Mouse (Mus musculus): Measurements from ENCODE around the gene Neurl2. TPM values are rescaled to one million over a fixed set of nuclear protein-coding genes. Genes with fewer than 3 reads are reported as not detected.
A peak's percentile ranks its signal among the peaks of the same experiment; 100 is the strongest.
"Not testable (repeated sequence)": the region's sequence is repeated elsewhere in the genome, so short reads cannot be mapped to it uniquely, and the experiment has no call there.

The Neurl2 gene
- 3.9 and 5.8 TPM in 2 replicates for polyA plus RNA-seq (2014; fragmentation: Nextera tagmentation; extraction: Ambion mirVana)

GRCm38 (mm10) chr2:164833314-164833959 is at the start of gene Neurl2:
Gene Neurl2 (minus strand): TSS chr2:164833456.
- no peaks in the 10 kb centered on the region for H3K9me3 ChIP-seq (replicated peaks; ENCODE audit: control insufficient read depth, low read length)
- peaks cover 17% of the 10 kb centered on the region for H3K36me3 ChIP-seq (ENCODE audit: control insufficient read depth, insufficient read depth, low read length)
- no peaks in the 10 kb centered on the region for H3K27me3 ChIP-seq (replicated peaks; ENCODE audit: control insufficient read depth, insufficient read depth, low read length)
- H3K4me2 ChIP-seq (ENCODE audit: low read length): peak within 1 kb of the TSS; percentile 100
- ATAC-seq: peak; percentile 72
- peaks cover 11% of the 10 kb centered on the region for H3K4me1 ChIP-seq (ENCODE audit: control insufficient read depth, insufficient read depth, low read length)
- peak within 1 kb of the TSS; percentile 78 for H3K9ac ChIP-seq (ENCODE audit: low read length)
- under 1% methylated on average over 31 of the region's 31 CpGs for WGBS
- peak within 1 kb of the TSS; percentile 72 for H3K4me3 ChIP-seq (ENCODE audit: low read depth, low read length)
- DNase-seq (ENCODE audit: low spot score): peak; percentile 97
- peak within 1 kb of the TSS; percentile 44 for H3K27ac ChIP-seq (ENCODE audit: low read depth, low read length)

DNA sequence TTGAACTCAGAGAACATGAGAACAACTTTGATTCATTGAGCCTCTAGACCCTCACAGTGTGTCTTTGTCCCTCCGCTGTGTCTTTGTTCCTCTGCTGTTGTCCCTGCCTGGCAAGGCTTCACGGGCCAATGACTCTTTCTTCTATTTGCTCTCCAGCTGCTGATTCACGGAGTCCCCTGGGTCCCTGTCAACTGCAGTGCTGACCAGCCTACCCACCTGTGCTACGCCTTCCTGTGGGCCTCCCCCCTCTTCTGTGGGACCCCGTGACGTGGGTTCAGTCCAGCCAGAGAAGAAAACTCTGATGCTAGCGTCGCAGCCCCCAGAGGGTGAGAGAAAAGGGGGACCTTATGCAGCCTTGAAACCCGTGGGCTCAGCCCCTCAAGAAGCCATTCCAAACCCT is 49.4 kb upstream of the Neurl2 start:
- no peak overlapping the region for H3K4me2 ChIP-seq (ENCODE audit: low read length)
- H3K4me3 ChIP-seq (ENCODE audit: low read depth, low read length): no peak overlapping the region
- H3K9ac ChIP-seq (ENCODE audit: low read length): no peak overlapping the region
- ATAC-seq (no peak), DNase-seq (ENCODE audit: low spot score) (no peak)
- no peaks in the 10 kb centered on the region for H3K9me3 ChIP-seq (replicated peaks; ENCODE audit: control insufficient read depth, low read length)
- H3K36me3 ChIP-seq (ENCODE audit: control insufficient read depth, insufficient read depth, low read length): peaks cover 50% of the 10 kb centered on the region
- H3K27ac ChIP-seq (ENCODE audit: low read depth, low read length): no peak overlapping the region
- H3K4me1 ChIP-seq (ENCODE audit: control insufficient read depth, insufficient read depth, low read length): peaks cover 14% of the 10 kb centered on the region
- WGBS: 33% methylated on average over 9 of the region's 9 CpGs
- H3K27me3 ChIP-seq (replicated peaks; ENCODE audit: control insufficient read depth, insufficient read depth, low read length): no peaks in the 10 kb centered on the region

DNA sequence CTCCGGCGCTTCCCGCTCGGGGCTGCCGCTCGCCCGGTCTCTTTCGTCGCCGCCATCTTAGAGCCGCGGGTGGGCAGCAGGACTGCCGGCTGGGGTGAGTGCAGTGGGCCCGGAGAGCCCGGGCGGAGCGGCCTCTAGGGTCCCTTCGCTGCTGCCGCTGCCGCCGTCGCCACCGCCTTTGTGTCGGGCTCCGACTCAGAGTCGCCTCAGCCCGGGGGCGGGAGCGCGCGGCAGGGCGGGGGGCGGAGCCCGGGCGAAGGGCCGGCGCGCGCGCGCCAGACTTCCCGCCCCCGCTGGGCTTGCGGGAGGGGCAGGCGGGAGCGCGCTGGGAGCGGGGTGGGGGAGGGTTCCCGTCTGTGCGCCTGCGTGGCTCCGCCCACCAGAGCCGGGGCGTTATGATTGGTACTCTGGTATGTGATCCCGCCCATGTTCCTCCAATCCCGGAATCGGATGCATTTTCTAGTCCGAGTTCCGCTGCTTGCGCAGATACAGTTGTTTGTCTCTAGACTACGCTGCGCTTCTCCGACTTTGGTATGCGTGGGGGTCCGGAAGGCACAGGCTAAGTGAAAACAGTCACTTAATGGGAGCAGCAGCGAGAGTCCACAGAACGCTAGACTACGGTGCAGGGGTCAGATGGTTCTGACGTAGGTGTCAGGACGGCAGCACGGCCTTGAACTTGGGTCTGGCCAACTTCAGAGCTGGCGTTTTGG is 46.5 kb upstream of the Neurl2 start:
- peak overlapping the region; percentile 100 for H3K9ac ChIP-seq (ENCODE audit: low read length)
- H3K4me1 ChIP-seq (ENCODE audit: control insufficient read depth, insufficient read depth, low read length): peaks cover 12% of the 10 kb centered on the region
- H3K27me3 ChIP-seq (replicated peaks; ENCODE audit: control insufficient read depth, insufficient read depth, low read length): no peaks in the 10 kb centered on the region
- no peaks in the 10 kb centered on the region for H3K9me3 ChIP-seq (replicated peaks; ENCODE audit: control insufficient read depth, low read length)
- peak overlapping the region; percentile 100 for H3K27ac ChIP-seq (ENCODE audit: low read depth, low read length)
- DNase-seq (ENCODE audit: low spot score) (peak; percentile 98), ATAC-seq (peak; percentile 92)
- H3K4me3 ChIP-seq (ENCODE audit: low read depth, low read length): peak overlapping the region; percentile 97
- H3K36me3 ChIP-seq (ENCODE audit: control insufficient read depth, insufficient read depth, low read length): peaks cover 21% of the 10 kb centered on the region
- under 1% methylated on average over 38 of the region's 72 CpGs for whole genome bisulfite sequencing
- peak overlapping the region; percentile 95 for H3K4me2 ChIP-seq (ENCODE audit: low read length)

DNA sequence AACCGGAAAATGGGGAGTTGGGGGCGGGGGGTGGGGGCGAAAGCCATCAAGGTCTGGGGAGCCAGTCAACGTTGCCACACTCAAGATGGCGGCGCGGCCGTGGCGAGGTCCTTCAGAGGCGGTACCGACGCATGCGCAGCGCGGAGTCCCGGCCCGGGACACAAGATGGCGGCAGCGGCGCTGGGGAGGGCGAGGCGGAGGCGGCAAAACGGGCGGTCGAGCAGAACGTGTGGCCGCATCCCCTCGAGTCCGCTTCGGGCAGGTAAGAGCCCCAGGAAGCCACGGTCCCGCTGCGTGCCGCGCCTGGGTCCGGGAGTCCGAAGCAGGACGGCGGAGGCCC is 45.9 kb upstream of the Neurl2 start, which contains the start of gene Pcif1:
TSS of gene Pcif1 (plus strand) at position 77 of the 340 bp plus-strand sequence.
- H3K27me3 ChIP-seq (replicated peaks; ENCODE audit: control insufficient read depth, insufficient read depth, low read length): no peaks in the 10 kb centered on the region
- peak within 1 kb of the TSS; percentile 100 for H3K9ac ChIP-seq (ENCODE audit: low read length)
- WGBS: under 1% methylated on average over 28 of the region's 40 CpGs
- no peaks in the 10 kb centered on the region for H3K9me3 ChIP-seq (replicated peaks; ENCODE audit: control insufficient read depth, low read length)
- H3K27ac ChIP-seq (ENCODE audit: low read depth, low read length): peak within 1 kb of the TSS; percentile 100
- H3K4me3 ChIP-seq (ENCODE audit: low read depth, low read length): peak within 1 kb of the TSS; percentile 97
- peaks cover 15% of the 10 kb centered on the region for H3K36me3 ChIP-seq (ENCODE audit: control insufficient read depth, insufficient read depth, low read length)
- peak within 1 kb of the TSS; percentile 95 for H3K4me2 ChIP-seq (ENCODE audit: low read length)
- peak; percentile 94 for DNase-seq (ENCODE audit: low spot score)
- ATAC-seq: peak; percentile 90
- peaks cover 12% of the 10 kb centered on the region for H3K4me1 ChIP-seq (ENCODE audit: control insufficient read depth, insufficient read depth, low read length)

DNA sequence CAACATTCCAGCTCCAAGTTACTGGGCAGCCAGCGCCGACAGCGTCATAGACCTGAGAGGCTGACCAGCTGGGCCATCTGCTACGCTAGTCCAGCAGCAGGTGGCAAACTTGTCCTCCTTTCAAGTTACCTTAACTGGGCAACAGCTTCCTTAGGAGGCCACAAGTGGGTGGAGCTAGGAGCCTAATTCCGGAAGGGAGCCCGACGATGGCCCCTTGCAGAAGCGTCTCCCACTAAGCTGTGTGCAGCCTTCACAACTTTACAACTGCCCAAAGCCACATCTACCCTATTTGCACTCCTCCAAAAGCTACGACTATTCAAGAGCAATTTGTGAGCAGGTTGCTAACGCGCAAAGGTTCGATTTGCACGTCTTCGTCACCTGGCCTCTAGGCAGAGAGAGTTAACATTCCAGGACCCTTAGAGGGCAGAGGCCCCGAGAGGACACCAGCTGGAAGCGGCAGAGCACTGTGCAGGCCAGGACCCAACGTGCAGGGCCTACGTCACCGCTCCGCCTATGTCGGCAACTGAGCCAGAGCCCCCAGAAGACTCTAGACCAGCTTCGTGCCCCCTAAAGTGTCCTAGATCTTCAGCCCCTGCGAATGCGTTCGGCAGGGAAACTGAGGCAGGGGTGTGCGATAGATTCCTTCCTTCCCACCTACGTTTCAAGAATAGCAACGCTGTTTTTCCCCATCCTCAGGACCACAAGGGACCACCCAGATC is 45.4 kb upstream of the Neurl2 start:
- WGBS: 2% methylated on average over 28 of the region's 28 CpGs
- H3K9ac ChIP-seq (ENCODE audit: low read length): peak overlapping the region; percentile 100
- H3K36me3 ChIP-seq (ENCODE audit: control insufficient read depth, insufficient read depth, low read length): peaks cover 10% of the 10 kb centered on the region

GRCm38 (mm10) chr2:164877376-164878215 is 44.3 kb upstream of the Neurl2 start:
- WGBS: 75% methylated on average over 11 of the region's 11 CpGs
- peaks cover 12% of the 10 kb centered on the region for H3K4me1 ChIP-seq (ENCODE audit: control insufficient read depth, insufficient read depth, low read length)
- not testable (repeated sequence) for H3K9me3 ChIP-seq (replicated peaks; ENCODE audit: control insufficient read depth, low read length); DNase-seq (ENCODE audit: low spot score); H3K36me3 ChIP-seq (ENCODE audit: control insufficient read depth, insufficient read depth, low read length); H3K27ac ChIP-seq (ENCODE audit: low read depth, low read length); H3K27me3 ChIP-seq (replicated peaks; ENCODE audit: control insufficient read depth, insufficient read depth, low read length); ATAC-seq; H3K9ac ChIP-seq (ENCODE audit: low read length)
- H3K4me3 ChIP-seq (ENCODE audit: low read depth, low read length): peak overlapping the region; percentile 97; the same call in 1 of the 2 replicates
- H3K4me2 ChIP-seq (ENCODE audit: low read length): peak overlapping the region; percentile 95

More for the DNA sequence above, 45.4 kb upstream of the Neurl2 start:
- Histone ChIP-seq H3K4me2 (ENCODE audit: low read length) (peak overlapping the region; percentile 95), H3K27me3 (replicated peaks; ENCODE audit: control insufficient read depth, insufficient read depth, low read length) (no peaks in the 10 kb centered on the region), H3K27ac (ENCODE audit: low read depth, low read length) (peak overlapping the region; percentile 100), H3K4me3 (ENCODE audit: low read depth, low read length) (peak overlapping the region; percentile 97), H3K4me1 (ENCODE audit: control insufficient read depth, insufficient read depth, low read length) (peaks cover 12% of the 10 kb centered on the region), H3K9me3 (replicated peaks; ENCODE audit: control insufficient read depth, low read length) (no peaks in the 10 kb centered on the region)
- DNase-seq (ENCODE audit: low spot score) (peak; percentile 52), ATAC-seq (peak; percentile 44)

DNA sequence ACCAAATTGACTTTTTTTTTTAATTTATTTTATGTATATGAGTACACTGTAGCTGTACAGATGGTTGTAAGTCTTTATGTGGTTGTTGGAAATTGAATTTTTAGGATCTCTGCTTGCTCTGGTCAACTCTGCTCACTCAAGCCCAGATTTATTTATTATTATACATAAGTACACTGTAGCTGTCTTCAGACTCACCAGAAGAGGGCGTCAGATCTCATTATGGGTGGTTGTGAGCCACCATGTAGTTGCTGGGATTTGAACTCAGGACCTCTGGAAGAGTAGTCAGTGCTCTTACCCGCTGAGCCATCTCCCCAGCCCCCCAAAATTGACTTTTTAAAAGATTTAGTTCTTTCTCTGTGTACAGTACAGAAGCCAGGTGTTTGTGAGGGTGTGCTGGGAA is 42.4 kb upstream of the Neurl2 start:
- H3K27ac ChIP-seq (ENCODE audit: low read depth, low read length); H3K9ac ChIP-seq (ENCODE audit: low read length); H3K4me3 ChIP-seq (ENCODE audit: low read depth, low read length); DNase-seq (ENCODE audit: low spot score); H3K4me2 ChIP-seq (ENCODE audit: low read length); ATAC-seq; H3K36me3 ChIP-seq (ENCODE audit: control insufficient read depth, insufficient read depth, low read length); H3K9me3 ChIP-seq (replicated peaks; ENCODE audit: control insufficient read depth, low read length); H3K27me3 ChIP-seq (replicated peaks; ENCODE audit: control insufficient read depth, insufficient read depth, low read length): not testable (repeated sequence)
- H3K4me1 ChIP-seq (ENCODE audit: control insufficient read depth, insufficient read depth, low read length): peaks cover 11% of the 10 kb centered on the region
- 37% methylated on average over 2 of the region's 2 CpGs for WGBS

GRCm38 (mm10) chr2:164874239-164874769 is 41.0 kb upstream of the Neurl2 start:
- Histone ChIP-seq H3K27me3 (replicated peaks; ENCODE audit: control insufficient read depth, insufficient read depth, low read length) (no peaks in the 10 kb centered on the region), H3K4me2 (ENCODE audit: low read length) (no peak overlapping the region), H3K9ac (ENCODE audit: low read length) (no peak overlapping the region), H3K4me3 (ENCODE audit: low read depth, low read length) (no peak overlapping the region), H3K27ac (ENCODE audit: low read depth, low read length) (0 out of 2 replicates have a peak overlapping the region, but pooled peaks have one; percentile 3), H3K4me1 (ENCODE audit: control insufficient read depth, insufficient read depth, low read length) (peaks cover 6% of the 10 kb centered on the region), H3K36me3 (ENCODE audit: control insufficient read depth, insufficient read depth, low read length) (no peaks in the 10 kb centered on the region), H3K9me3 (replicated peaks; ENCODE audit: control insufficient read depth, low read length) (no peaks in the 10 kb centered on the region)
- ATAC-seq: no peak
- WGBS: 35% methylated on average over 1 of the region's 1 CpGs
- DNase-seq (ENCODE audit: low spot score): no peak
